Mouse (Mus musculus) heart, adult 9 months (tissue): ENCODE measurements around the gene Mdm2.
A peak's percentile ranks its signal among the peaks of the same experiment; 100 is the strongest.
"Not testable (repeated sequence)": the region's sequence is repeated elsewhere in the genome, so short reads cannot be mapped to it uniquely, and the experiment has no call there.

Experiments
- DNase-seq, 2 experiments: peaks; one replicate each; pipeline ENCODE4 v3.0.0; 2022; ENCODE audit warnings: low spot score in 2 of 2

Gene Mdm2

GRCm38 (mm10) chr10:117710604-117711141 is at the start of gene Mdm2:
Mdm2 (minus strand) TSS chr10:117710758.
- DNase-seq: peak; percentile 90 to 94

- no peak for DNase-seq
Observed at GRCm38 (mm10) chr10:117759844-117760630, 49.5 kb upstream of the Mdm2 start.

- no peak for DNase-seq
Observed at GRCm38 (mm10) chr10:117758749-117759727, 48.5 kb upstream of the Mdm2 start.

- not testable (repeated sequence) for DNase-seq
Observed at GRCm38 (mm10) chr10:117758344-117758743, 47.8 kb upstream of the Mdm2 start.

- DNase-seq: no peak
Observed at GRCm38 (mm10) chr10:117757796-117758342, 47.3 kb upstream of the Mdm2 start.

GRCm38 (mm10) chr10:117757259-117757658 is 46.7 kb upstream of the Mdm2 start:
- DNase-seq: no peak

DNA sequence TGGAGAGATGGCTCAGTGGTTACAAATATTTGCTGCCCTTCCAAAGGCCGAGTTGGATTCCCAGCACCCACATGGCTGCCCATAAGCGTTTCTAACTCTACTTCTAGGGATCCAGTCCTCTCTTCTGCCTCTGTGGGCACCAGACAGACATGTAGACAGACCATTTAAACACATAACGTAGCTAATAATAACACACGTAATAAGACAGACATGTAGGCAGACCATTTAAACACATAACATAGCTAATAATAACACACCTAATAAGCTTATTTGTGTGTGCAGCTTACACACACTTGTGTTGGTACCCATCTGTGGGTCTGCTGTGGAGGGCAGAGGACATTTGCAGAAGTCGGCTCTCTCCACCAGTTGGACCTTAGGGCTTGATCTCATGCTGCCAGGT is 46.2 kb upstream of the Mdm2 start:
- DNase-seq: no peak

DNA sequence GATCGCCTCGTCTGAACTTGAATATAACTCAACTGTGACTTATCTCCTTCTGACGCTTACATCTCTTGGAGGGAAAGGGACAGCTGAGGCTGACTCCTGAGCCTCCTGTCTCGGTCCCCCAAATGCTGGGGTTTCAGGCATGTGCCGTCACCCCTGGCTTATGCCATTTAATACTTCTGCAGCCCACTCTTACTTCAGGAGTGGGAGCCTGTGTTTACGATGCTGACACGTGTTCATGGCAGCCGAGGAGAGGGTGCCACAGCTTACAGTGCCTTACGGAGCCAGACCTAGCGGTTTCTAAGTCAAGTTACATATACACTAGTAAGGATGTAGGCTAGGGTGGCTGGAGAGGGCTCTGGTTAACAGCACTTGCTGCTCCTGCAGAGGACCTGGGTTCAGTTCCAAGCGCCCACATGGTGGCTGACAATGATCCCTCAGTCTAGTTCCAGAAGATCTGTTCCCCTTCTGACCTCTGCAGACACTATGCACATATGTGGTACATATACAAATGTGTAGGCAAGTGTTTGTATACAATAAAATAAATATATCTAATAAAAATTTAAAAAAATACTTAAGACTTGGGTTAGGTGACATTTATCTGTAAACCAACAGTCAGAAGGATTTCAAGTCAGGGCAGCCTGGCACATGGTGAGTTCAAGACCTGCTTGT is 45.4 kb upstream of the Mdm2 start:
- no peak for DNase-seq

GRCm38 (mm10) chr10:117755086-117755798 is 44.7 kb upstream of the Mdm2 start:
- peak in 1 of 2 experiments; percentile 23 for DNase-seq

DNA sequence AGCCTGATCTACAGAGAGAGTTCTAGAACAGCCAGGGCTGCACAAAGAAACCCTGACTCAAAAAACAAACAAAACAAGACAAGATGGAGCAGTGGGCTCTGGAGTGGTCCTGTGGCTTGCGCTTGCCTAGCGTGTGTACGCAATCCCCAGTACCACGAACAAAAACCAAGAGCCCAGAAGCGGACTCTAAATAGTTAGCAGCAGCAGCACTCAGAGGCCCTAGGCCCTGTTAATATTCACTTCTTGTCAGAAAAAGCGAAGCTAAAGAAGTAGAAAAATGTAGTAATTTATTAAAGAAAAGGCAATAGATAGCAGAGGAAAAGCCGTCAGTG is 44.0 kb upstream of the Mdm2 start:
- no peak for DNase-seq

- no peak for DNase-seq
Observed at GRCm38 (mm10) chr10:117753711-117754608, 43.4 kb upstream of the Mdm2 start.

DNA sequence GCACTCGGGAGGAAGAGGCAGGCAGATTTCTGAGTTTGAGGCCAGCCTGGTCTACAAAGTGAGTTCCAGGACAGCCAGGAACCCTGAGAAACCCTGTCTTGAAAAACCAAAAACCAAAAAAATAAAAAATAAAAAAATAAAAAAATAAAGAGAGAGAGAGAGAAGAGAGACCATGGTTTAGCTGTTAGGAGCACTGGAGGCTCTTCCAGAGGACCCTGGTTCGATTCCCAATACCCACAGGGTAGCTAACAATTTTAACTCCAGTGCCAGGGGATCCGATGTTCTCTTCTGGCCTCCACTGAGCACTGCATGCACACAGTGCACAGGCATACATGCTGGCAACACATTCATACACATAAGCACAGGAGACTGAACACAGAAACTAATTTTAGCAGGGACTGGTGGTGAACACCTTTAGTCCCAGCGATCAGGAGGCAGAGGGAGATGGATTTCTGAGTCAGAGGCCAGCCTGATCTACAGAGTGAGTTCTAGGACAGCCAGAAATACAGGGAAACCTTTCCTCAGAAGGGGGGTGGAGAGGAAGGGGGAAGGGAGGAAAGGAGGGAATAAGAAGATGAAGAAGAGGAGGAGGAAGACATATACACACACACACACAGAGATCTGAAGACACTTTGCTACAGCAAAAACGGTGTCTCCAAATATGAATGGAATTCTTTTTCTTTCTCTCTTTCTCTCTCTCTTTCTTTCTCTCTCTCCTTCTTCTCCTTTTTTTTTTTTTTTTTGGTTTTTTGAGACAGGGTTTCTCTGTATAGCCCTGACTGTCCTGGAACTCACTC is 42.5 kb upstream of the Mdm2 start:
- DNase-seq: no peak

DNA sequence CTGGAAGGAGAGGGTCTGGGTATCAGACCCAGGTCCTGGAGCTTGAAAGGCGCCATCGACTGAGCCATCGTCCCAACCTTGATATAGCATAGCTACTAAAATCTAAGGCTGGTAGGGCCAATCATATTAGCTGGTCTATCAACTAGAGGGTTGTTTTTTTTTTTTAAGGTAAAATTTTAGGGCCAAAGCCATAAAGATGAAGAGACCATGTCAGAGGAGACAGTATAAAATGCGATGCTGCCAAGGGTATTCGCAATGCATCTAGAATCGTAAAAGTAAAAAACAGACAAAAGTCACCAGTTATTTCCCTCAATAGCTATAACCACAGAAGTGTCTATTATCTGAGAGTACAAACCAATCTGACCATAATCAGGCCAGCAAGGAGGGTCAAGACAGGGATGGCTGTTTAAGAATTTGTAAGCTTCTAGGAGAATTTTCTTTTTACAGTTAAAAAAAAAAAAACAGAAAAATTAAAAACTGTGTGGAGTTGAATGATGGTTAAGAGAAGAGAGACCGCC is 41.8 kb upstream of the Mdm2 start:
- DNase-seq: no peak

DNA sequence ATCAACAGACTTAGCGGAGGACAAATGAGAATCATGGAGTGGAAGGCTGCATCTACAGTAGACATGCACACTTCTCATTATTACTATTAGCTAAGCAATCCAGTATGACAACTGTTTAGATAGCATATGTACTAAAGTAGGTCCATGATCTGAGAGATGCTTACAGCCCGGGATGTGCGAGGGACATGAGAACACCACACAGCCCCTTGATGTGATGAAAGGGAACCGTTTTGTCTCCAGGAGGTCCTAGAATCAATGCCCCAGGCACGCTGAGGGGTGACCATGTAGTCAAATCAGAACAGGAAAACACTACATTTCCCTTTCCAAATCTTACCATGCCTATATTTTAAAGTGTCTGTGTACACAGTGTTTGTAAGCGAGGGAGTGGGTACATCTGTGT is 41.2 kb upstream of the Mdm2 start:
- DNase-seq: no peak

GRCm38 (mm10) chr10:117751282-117751610 is 40.7 kb upstream of the Mdm2 start:
- no peak for DNase-seq

DNA sequence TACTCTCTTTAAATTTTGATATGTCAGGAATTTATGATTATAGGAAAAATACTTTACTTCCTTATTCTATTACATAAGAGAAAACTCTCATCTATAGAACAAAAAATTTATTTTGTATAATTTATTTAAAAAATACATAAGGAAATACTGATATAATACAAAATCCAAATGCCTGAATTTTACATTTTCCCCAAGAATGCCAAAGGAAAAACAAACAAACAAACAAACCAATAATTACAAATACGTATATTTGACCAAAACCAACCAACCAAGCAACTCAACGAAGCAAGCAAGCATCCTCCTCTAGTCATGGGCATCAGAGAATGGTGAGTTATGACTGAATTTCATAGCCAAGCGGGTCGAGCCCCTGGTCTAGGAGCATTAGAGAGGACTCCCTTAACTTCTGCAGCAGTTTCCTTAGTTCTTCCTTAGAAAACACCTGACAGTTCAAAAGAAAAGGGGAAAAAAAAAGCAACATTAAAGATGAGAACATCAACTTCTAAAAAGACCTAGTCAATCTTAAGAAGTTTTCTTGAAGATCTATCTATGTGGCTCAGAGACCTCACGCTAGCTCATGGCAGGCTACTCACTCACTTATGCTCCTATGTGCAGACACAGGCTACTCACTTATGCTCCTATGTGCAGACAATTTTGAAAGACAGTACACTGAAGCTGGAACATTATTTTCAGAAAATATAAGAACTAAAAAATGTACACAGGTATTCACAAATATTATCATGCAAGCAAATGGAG is 40.1 kb upstream of the Mdm2 start:
- DNase-seq: no peak

DNA sequence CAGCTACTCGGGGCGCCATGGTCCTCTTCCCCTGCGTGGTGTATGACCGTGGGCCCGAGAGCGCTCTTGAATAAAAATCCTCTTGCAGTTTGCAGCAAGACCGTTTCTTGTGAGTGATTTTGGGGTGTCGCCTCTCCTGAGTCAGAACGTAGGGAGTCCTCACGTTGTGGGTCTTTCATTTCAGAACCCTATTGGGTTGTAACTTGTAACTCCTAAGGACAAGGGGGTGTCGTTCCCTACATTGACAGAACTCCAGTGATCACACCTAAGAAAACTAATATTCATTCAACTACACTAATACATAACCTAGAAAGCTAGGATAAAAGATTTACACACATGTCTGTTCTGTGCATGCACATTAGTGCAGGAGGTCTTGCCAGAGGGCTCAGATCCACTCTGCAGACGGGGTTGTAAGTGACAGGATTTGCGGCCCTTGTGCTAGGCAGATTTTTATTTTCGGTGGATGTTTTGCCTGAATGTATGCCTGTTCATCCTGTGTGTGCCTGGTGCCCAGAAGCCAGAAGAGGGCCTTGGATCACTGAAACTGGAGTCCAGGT is 39.3 kb upstream of the Mdm2 start:
- no peak for DNase-seq
